Mouse (Mus musculus): ENCODE data around the gene Kansl2. TPM values are rescaled to one million over a fixed set of nuclear protein-coding genes. Genes with fewer than 3 reads are reported as not detected.

The Kansl2 gene
- 15.5 and 19.7 TPM in 2 replicates for total RNA-seq (2015; ENCODE audit: low replicate concordance)
- 11.5 and 18.0 TPM in 2 replicates for total RNA-seq (2017; ENCODE audit: low replicate concordance)

DNA sequence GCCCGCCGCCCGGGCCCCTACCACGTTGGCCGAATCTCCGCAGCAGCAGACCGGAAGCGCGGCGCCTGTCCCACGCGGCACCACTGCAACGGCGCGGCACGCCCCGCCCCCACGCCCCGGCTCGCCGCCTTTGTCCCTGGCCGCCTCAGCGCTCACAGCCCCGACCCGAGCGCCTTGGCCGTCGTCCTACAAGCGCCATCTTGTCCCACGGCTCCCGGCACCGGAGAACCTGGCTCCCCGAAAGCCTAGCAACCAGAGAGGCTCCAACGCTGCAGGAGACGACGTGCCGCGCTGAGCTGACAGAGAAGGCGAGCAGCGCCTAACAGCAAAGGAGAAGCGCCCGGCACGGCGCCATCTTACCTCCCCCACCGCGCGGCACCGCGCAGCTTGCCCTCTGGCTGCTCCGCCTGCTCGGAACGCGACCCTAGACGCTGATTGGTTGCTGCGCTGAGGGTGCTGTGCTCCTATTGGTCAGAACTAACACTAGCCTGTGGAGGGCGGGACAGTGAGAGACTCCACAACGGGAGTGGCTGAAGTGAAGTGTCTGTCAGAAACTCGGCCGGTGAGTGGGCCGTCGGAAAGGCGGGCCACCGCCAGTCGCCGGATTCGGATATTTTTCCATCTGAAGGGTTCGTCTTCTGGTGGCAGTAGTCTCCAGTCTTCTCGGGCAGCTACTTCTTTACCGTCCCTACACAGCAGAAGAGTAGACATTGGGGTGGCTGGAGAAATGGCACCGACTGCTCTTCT, at the start of gene Kansl2:
Kansl2 (minus strand) TSS at position 384 of the 747 bp plus-strand sequence.
- ATAC-seq (replicated peaks; ENCODE audit: low FRiP score, poor library complexity, severe bottlenecking), result peak; percentile 97

DNA sequence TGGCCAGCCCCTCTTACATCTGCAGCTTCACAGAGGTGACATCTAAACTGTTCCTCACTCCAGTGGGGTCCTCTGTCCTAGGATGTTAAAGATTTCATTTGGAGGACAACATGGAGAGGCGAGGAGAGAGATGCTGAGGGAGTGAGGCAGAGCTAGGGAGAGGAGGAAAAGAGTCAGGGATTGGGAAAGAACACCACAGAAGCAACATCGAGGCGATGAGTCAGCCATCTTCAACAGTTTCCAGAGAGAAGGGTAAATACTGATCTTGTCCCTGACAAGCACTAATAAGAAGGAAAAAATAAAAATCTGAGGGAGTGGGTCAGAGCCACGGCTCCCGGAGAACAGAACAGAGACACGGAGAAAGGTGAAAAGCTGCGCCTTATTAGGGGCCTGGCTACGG, 48.9 kb upstream of the Kansl2 start:
- no peak for ATAC-seq (replicated peaks; ENCODE audit: low FRiP score, poor library complexity, severe bottlenecking)

GRCm38 (mm10) chr15:98582410-98582809, 48.3 kb upstream of the Kansl2 start:
- no peak for ATAC-seq (replicated peaks; ENCODE audit: low FRiP score, poor library complexity, severe bottlenecking)

DNA sequence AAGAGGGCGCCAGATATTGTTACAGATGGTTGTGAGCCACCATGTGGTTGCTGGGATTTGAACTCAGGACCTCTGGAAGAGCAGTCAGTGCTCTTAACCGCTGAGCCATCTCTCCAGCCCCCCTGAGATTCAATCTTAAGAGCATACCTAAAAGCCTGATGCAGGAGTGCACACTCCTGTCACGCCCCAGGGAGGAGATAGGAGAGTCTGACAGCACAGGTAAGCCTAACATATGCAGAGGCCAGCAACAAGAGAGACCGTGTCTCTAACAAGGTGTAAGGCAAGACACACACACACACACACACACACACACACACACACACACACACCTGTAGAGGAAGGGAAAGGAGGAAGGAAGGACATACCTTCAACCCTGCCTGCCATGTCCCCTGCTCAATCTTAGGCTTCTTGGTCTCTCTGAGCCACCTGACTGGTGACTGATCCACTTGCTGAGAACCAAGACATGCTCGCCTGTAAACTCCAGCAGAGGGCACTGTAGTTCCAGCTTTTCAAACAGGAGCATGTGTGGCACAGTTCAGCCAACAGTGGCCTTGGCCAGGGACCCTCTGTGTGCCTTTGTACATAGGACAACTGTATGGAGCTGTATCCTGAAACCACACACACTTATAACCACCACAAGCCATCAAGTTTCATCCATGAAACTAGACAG, 45.9 kb upstream of the Kansl2 start:
- ATAC-seq (replicated peaks; ENCODE audit: low FRiP score, poor library complexity, severe bottlenecking), result peak; percentile 93

DNA sequence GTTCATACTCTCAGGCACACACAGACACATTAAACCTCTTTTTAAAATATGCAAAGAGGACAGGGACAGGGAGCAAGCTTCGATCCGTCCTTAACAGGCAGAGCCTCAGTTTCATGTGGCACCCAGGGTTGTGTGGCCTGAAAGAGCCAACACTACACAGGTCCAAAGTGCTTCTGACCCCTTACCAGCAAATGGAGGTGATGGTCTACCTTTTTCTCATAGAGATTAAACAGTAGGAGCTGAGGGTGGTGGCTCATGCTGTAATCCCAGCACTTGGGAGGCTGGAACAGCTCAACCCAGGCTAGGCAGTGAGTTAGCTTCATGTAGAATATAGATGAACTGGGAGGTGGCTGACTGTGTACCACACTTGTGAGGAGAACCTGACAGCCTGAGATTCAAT, 45.2 kb upstream of the Kansl2 start:
- no peak for ATAC-seq (replicated peaks; ENCODE audit: low FRiP score, poor library complexity, severe bottlenecking)

- no peak for ATAC-seq (replicated peaks; ENCODE audit: low FRiP score, poor library complexity, severe bottlenecking)
Measured at GRCm38 (mm10) chr15:98573293-98573692, 39.2 kb upstream of the Kansl2 start.

- no peak for ATAC-seq (replicated peaks; ENCODE audit: low FRiP score, poor library complexity, severe bottlenecking)
Measured at GRCm38 (mm10) chr15:98570873-98571538, 36.9 kb upstream of the Kansl2 start, which contains the start of the genes Ccnt1 and 4930415O20Rik. Ccnt1 (minus strand) TSS chr15:98570923. 4930415O20Rik (plus strand) TSS chr15:98571004.

DNA sequence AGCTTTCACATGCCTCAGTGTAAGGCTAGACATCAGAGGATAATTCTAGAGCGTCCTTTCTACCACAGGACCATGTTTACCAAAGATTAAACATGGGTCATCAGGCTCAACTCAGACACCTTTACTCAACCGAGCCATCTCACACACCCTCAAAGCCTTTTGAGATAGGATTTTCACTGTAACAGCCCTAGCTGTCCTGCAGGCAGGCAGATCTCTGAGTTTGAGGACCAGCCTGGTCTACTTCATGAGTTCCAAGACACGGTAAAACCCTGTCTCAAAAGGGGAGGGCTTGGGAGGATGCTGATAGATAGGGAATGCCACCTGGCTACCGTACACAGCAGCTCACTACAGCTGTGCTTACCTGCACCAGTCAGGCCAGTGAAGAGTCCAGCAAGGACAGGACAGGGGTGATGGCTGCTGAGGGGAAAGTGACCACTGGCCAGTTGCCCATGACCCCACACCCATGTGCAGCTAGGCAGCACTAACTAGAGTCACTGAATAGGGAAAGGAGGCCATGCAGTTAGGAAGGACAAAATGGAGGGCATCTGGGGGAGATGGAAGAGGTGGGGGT, 35.8 kb upstream of the Kansl2 start:
- no peak for ATAC-seq (replicated peaks; ENCODE audit: low FRiP score, poor library complexity, severe bottlenecking)

GRCm38 (mm10) chr15:98569216-98569615, 35.2 kb upstream of the Kansl2 start:
- ATAC-seq (replicated peaks; ENCODE audit: low FRiP score, poor library complexity, severe bottlenecking), result no peak

DNA sequence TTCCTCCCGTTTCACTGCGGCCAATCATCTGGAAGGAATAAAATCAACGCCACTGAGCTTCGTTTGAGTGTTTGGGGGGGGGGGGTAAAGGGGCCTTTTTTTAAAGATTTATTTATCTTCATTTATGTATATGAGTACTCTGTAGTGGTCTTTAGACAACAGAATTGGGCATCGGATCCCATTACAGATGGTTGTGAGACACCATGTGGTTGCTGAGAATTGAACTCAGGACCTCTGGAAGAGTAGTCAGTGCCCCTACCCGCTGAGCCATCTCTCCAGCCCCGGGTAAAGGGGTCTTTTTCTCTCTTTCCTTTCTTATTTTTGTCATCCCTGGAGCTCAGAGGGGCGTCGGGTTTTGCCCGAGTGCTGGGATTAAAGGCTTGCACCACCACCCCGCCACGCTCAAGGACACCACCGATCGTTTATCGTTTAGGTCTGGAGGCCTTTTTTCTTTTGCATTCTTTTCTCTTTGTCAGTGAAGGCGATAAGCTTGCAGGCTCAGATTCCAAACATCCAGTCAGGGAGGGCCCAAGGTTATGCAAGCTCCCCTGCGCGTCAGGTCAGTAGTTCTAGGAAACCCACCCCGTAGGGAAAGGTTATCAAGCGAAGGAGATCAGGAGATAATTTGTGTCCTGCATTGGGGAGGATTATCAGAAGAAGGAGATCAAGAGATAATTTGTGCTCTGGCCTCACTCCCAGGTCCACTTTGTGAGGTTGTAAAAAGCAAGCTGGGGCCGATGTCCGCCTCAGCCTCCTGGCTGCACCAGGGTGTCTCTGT, 34.4 kb upstream of the Kansl2 start:
- no peak for ATAC-seq (replicated peaks; ENCODE audit: low FRiP score, poor library complexity, severe bottlenecking)

DNA sequence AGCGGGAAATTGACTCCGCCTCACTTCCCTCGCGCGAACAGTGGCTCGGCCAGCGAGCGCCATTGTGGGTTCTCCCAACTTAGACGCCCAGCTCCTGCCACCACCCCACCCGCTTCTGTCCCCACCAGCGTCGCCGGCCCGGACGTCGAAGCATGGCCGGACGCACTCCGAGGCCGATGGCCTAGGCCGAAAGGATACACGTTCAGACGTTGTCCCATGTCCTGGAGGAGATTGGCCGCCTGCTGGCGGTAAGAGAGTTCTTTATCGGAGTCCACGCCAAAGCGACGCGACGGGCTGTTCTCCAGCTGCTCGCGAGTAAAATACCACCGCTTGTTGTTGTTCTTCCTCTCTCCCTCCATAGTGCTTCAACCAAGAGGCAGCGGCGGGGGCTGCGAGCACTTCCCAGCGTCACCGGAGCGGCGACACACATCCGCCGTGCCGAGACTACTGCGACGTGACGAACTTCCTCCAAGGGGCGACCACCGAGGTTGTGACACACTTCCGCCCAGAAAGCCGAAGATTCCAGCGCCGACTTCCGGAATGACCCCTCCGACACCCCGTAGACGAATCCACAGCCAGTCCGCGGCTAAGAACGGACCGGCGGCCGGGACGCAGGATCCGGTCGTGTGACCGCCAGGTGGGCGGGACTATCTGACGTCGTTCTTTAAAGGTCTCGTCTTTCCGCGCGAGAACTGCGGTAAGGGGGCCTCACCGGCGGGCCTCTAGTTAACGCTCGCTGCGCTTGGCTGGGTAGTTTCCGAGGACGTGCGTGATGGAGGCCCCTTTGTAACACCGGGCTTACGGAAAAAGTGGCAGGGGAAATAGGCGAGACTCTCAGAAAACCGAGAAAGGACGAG, 33.4 kb upstream of the Kansl2 start:
- peak; percentile 93 for ATAC-seq (replicated peaks; ENCODE audit: low FRiP score, poor library complexity, severe bottlenecking)

DNA sequence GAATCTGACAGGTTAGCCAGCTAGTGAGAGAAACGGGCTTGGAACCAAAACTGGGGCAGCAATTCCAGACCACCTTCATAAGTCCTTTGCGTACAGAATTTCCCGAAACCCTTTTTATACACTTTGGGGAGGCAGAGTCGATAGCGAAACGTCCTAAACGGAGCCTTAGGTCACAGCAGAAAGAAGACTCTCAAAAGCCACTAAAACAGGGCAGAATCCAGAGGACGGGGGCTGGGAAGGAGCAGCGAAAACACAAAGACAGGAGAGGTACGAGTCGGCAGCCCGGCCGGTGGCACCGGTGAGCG, 32.9 kb upstream of the Kansl2 start:
- no peak for ATAC-seq (replicated peaks; ENCODE audit: low FRiP score, poor library complexity, severe bottlenecking)

DNA sequence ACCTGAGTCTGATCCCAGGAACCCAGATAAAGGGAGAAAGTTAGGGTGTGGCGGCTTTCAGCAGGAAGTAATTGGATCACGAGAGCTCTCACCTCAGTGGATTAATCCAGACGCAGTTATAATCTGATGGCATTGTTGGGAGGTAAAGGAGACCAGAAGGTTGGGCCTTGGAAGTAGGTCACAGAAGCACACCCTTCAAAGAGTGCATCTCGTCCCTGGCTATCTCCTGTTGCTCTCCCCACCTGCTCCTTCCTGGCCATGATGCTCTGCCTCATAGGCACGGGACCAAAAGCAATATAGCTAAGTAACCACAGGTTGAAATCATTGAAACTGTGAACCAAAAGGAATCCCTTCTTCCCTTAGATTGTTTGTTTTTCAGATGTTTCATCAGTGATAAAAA, 23.1 kb upstream of the Kansl2 start:
- no peak for ATAC-seq (replicated peaks; ENCODE audit: low FRiP score, poor library complexity, severe bottlenecking)

DNA sequence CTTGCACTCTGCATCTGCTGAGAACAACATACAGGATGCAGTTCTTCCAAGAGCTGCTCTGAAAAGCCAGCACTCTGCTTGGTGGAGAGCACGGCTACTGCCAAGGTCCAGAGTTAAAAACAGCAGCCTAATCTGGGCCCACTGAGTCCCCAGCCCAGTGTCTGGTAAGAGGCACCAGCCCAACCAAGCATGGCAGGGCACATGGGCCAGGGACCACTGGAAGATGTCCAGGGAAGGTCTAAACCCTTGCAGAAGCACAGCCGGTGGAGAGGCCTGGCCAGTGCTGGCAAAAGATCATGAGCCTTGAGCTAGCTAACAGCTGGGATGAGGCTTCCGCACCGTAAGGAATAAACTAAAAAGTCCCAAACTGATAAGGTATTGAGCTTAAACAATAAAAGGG, 21.8 kb upstream of the Kansl2 start:
- no peak for ATAC-seq (replicated peaks; ENCODE audit: low FRiP score, poor library complexity, severe bottlenecking)

DNA sequence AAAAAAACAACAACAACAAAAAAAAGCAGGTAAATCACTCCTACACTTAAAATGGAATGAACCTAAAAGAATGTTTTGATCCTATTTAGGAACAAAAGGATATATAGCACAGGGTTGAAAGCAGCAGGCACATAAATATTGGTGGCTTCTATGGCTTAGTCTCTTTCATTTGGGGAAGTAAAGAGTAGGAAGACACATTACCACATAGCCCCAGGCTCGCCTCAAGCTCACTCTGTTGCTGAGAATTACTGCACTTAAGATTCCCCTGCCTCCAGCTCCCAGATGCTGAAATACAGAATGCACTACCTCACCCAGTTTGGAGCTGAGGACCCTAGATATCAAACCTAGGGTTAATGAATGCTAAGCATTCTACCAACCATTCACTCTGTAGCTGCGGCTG, 18.7 kb upstream of the Kansl2 start:
- ATAC-seq (replicated peaks; ENCODE audit: low FRiP score, poor library complexity, severe bottlenecking), result no peak

DNA sequence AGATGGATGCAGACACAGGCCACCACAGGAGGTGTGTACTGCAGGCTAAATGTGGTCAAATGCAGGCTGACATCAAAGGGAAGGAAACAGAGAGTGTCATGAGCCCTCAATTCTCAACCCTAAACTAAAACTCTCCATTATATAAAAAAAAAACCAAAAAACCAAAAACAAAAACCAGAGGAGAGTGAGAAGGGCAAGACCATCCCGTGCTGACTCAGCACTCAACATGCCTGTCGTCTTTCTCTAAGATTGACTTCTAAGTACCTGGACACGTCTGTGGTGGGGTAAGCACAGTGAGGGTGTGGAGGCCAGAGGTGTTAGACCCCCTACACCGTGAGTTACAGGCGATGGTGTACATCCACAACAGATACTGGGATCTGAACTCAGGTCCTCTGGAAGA, 12.8 kb upstream of the Kansl2 start:
- no peak for ATAC-seq (replicated peaks; ENCODE audit: low FRiP score, poor library complexity, severe bottlenecking)

- no peak for ATAC-seq (replicated peaks; ENCODE audit: low FRiP score, poor library complexity, severe bottlenecking)
Measured at GRCm38 (mm10) chr15:98545151-98545550, 11.1 kb upstream of the Kansl2 start.

DNA sequence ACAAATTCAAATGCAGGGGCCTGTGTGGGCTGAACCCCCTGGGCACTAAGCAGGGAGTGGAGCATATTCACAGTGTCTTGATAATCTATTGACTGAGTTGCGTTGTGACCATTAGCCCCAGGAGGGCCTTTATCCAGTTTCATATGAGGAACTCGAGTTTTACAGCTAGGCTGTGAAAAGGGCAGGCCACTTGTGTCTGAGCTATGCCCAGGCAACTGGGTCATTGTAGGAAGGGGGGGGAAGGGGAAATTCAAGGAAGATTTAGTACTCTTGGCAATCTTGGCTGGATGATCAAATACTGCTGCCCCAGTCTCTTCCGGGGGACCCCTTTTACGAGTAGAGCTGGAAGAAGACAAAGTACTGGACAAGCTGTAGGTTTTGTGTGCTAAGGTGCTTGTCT, 9.3 kb upstream of the Kansl2 start:
- ATAC-seq (replicated peaks; ENCODE audit: low FRiP score, poor library complexity, severe bottlenecking), result no peak

DNA sequence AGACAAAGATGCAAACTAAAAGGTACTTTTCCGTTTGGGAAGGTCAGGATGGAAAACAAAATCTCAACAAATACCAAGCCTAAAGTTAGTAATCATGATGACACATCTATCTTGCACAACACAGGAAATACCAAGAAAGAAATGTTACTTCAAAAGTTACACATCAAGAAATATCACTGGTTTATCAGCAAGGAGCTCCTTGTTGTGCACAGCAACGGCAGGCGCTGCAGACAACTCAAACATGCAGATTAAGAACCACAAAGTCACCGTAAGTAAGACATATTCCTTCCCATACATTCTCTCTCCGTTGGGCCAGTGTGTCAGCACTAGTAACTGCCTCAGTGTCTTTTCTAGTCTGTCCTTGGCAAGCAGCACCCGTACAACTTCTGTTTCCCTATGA, 7.0 kb upstream of the Kansl2 start:
- ATAC-seq (replicated peaks; ENCODE audit: low FRiP score, poor library complexity, severe bottlenecking), result no peak
